Mouse (Mus musculus) hindbrain, embryonic 12.5 days (tissue): Measurements from ENCODE around the gene Man1c1. TPM values are rescaled to one million over a fixed set of nuclear protein-coding genes. Genes with fewer than 3 reads are reported as not detected.
A peak's percentile ranks its signal among the peaks of the same experiment; 100 is the strongest.

Experiments
- ATAC-seq: fragments of 200-750 bp; cut with Nextera tagmentation; 2 replicates; pipeline ENCODE4 v1.8.0; 2017; ENCODE audit warnings: moderate TSS enrichment; ENCODE audit not compliant: low FRiP score
- H3K27ac ChIP-seq: fragments of 300-500 bp; sonication (generic); 2 replicates; pipeline ENCODE4 v1.5.1; 2016; ENCODE audit warnings: mild to moderate bottlenecking
- H3K27me3 ChIP-seq: fragments of 300-500 bp; sonication (generic); 2 replicates; pipeline ENCODE4 v1.6.1; 2016; ENCODE audit warnings: mild to moderate bottlenecking
- H3K36me3 ChIP-seq: fragments of 300-500 bp; sonication (generic); 2 replicates; pipeline ENCODE4 v1.6.1; 2016; ENCODE audit warnings: mild to moderate bottlenecking
- H3K4me1 ChIP-seq: fragments of 300-500 bp; sonication (generic); 2 replicates; pipeline ENCODE4 v1.6.1; 2016
- H3K4me2 ChIP-seq: fragments of 300-500 bp; sonication (generic); replicated peaks from 2 replicates; pipeline ENCODE4 v1.6.1; 2016; ENCODE audit warnings: mild to moderate bottlenecking
- H3K4me3 ChIP-seq: fragments of 300-500 bp; sonication (generic); 2 replicates; pipeline ENCODE4 v1.5.1; 2016; ENCODE audit warnings: mild to moderate bottlenecking
- H3K9ac ChIP-seq: fragments of 300-500 bp; sonication (generic); 2 replicates; pipeline ENCODE4 v1.6.1; 2016; ENCODE audit warnings: mild to moderate bottlenecking, moderate library complexity
- H3K9me3 ChIP-seq: fragments of 300-500 bp; sonication (generic); replicated peaks from 2 replicates; pipeline ENCODE4 v1.6.1; 2016; ENCODE audit warnings: mild to moderate bottlenecking
- WGBS: fragments of 180-500 bp; shearing (Covaris S2); methylation state at CpG from one replicate; pipeline ENCODE4 v1.1.7; 2016; 5-methylcytosine and 5-hydroxymethylcytosine counted together
- polyA plus RNA-seq: library from polyadenylated mRNA; unstranded; fragments of >200 nt; fragmentation: Nextera tagmentation; extraction: Ambion mirVana; gene quantifications from 2 replicates; pipeline ENCODE4 v1.2.1, GENCODE M21; 2016

Gene Man1c1
- polyA plus RNA-seq, 1 experiment from 2014 or later = 6.4 TPM

- Histone ChIP-seq H3K27me3 (peaks cover 7% of the 10 kb centered on the region), H3K4me1 (peaks cover 41% of the 10 kb centered on the region), H3K36me3 (no peaks in the 10 kb centered on the region), H3K27ac (no peak overlapping the region), H3K4me3 (no peak overlapping the region), H3K9ac (no peak overlapping the region), H3K4me2 (no peak overlapping the region), H3K9me3 (no peaks in the 10 kb centered on the region; the same call in 1 of the 2 replicates)
- WGBS = 73% methylated on average over 5 of the region's 5 CpGs
- ATAC-seq = no peak
Measured at GRCm38 (mm10) chr4:134578407-134578806, 125.7 kb downstream of the Man1c1 start.

DNA sequence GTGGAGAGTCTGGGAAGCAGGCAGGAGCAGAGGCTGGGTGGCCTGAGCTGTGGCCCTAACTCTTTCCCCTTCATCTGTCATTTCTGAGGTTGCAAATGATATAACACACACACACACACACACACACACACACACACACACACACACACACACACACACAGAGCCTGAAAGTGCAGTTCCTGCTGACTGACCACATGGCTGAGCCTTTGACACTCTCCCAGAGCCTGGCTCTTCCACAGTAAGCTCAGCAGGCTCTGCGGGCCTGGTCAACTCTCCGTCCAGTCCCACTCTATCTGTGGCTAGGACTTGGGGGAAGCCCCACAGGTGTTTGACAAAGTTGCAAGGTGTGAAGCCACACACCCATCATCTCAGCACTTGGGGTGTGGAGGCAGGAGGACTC lies 126.8 kb downstream of the Man1c1 start:
- no peak for ATAC-seq
- Histone ChIP-seq H3K4me3 (no peak overlapping the region), H3K27ac (no peak overlapping the region), H3K27me3 (peaks cover 7% of the 10 kb centered on the region), H3K4me2 (no peak overlapping the region), H3K9me3 (no peaks in the 10 kb centered on the region; the same call in 1 of the 2 replicates), H3K36me3 (no peaks in the 10 kb centered on the region), H3K4me1 (peaks cover 44% of the 10 kb centered on the region), H3K9ac (no peak overlapping the region)
- 75% methylated on average over 2 of the region's 2 CpGs for WGBS

- H3K4me1 ChIP-seq = peaks cover 36% of the 10 kb centered on the region
- no peaks in the 10 kb centered on the region for H3K36me3 ChIP-seq
- H3K27me3 ChIP-seq = peaks cover 4% of the 10 kb centered on the region
- WGBS = 37% methylated on average over 11 of the region's 11 CpGs
- no peak overlapping the region for H3K4me2 ChIP-seq
- H3K9me3 ChIP-seq = no peaks in the 10 kb centered on the region; the same call in 1 of the 2 replicates
- H3K9ac ChIP-seq = no peak overlapping the region
- no peak overlapping the region for H3K4me3 ChIP-seq
- H3K27ac ChIP-seq = no peak overlapping the region
- ATAC-seq = no peak
Measured at GRCm38 (mm10) chr4:134575486-134575885, 128.6 kb downstream of the Man1c1 start.

DNA sequence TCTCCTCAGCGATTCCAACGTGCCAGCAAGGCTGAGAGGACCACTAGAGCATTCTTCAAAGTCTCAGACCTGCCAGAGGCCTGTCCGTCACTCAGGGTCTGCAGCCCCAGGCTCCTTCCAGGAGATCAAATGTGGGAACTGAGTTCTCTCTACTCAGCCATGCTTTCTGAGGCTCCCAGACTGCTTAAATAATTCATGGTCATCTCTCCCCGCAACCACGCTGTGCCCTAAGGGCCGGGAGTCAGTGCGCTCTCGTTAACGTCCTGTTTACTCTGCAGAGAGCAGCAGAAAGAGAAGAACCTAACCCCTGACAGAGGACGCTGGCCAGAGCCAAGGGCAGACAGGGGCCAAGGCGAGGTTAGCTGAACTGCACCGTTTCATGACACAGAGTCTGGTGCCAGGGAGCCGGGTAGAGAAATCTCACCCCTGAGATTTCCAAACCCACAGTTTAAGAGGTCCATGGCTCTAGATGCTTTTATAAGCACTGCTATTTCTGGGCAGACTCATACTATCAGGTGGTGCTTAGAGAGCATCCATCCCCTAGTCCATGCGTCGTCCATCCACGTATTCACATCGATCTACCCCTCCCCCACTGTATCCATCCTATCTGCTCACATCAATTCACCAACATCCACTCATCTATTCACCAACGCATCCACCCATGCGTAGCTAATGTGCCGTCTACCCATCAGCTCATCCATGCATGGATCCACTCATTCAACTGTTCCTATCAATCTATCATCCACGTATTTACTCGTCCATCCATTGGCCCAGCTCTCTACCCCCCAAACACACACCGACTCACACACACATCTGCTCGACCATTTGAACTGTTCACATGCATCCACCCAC lies 131.4 kb downstream of the Man1c1 start:
- H3K27ac ChIP-seq = no peak overlapping the region
- H3K9me3 ChIP-seq = no peaks in the 10 kb centered on the region; the same call in 1 of the 2 replicates
- no peak overlapping the region for H3K9ac ChIP-seq
- peaks cover 14% of the 10 kb centered on the region for H3K4me1 ChIP-seq
- no peak overlapping the region for H3K4me2 ChIP-seq
- ATAC-seq = no peak
- WGBS = 77% methylated on average over 24 of the region's 24 CpGs
- no peak overlapping the region for H3K4me3 ChIP-seq
- H3K27me3 ChIP-seq = no peaks in the 10 kb centered on the region
- H3K36me3 ChIP-seq = 0 out of 2 replicates have a peak, but pooled peaks cover 2% of the 10 kb centered on the region

DNA sequence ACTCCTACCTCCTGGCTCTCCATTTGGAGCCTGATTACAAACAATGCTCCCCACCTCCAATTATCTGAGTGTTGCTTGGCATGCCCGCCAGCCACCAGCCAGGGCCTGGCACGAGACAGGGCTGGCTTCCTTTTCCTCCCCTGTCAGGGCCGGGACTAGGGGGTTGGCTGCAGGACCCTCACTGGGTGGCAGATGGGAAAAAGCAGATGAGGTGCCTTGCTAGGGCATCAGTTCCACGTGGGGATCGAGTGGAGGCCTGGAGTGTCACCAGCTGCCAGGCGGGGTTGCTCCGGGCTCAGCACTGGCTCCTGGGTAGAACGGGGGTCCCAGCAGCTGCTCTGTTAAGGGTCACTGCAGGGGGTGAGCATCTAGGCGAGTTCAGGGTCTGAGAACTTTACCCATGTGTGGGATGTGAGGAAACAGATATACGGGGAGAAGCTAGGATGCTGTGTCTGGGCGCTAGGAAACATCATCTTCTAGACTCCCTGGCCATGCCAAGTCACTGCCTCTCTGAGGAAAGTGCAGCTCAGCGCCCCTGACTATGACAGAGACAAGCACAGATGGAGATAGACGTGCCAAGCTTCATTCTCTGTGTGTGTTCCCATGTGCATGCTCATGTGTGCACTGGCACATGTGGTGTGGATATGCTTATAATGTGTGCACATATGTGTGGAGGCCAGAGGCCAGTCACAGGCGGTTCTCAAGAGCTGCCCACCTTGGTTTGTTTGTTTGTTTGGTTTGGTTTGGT lies 133.2 kb downstream of the Man1c1 start:
- H3K27me3 ChIP-seq = peaks cover 3% of the 10 kb centered on the region; the same call in 1 of the 2 replicates
- 56% methylated on average over 14 of the region's 14 CpGs for WGBS
- no peak overlapping the region for H3K4me2 ChIP-seq
- peaks cover 19% of the 10 kb centered on the region for H3K4me1 ChIP-seq
- peak overlapping the region; percentile 35 for H3K27ac ChIP-seq
- no peaks in the 10 kb centered on the region; the same call in 1 of the 2 replicates for H3K9me3 ChIP-seq
- peaks cover 4% of the 10 kb centered on the region for H3K36me3 ChIP-seq
- ATAC-seq = no peak
- no peak overlapping the region for H3K4me3 ChIP-seq
- H3K9ac ChIP-seq = peak overlapping the region; percentile 19; the same call in 1 of the 2 replicates

GRCm38 (mm10) chr4:134569831-134570230 lies 134.3 kb downstream of the Man1c1 start:
- Histone ChIP-seq H3K27ac (no peak overlapping the region), H3K36me3 (peaks cover 8% of the 10 kb centered on the region), H3K4me2 (no peak overlapping the region), H3K9me3 (peaks cover 7% of the 10 kb centered on the region; the same call in 1 of the 2 replicates), H3K4me3 (no peak overlapping the region), H3K9ac (no peak overlapping the region), H3K27me3 (peaks cover 3% of the 10 kb centered on the region; the same call in 1 of the 2 replicates), H3K4me1 (peaks cover 11% of the 10 kb centered on the region)
- ATAC-seq = no peak
- WGBS = 74% methylated on average over 8 of the region's 8 CpGs

GRCm38 (mm10) chr4:134569205-134569604 lies 134.9 kb downstream of the Man1c1 start:
- Histone ChIP-seq H3K27me3 (peaks cover 3% of the 10 kb centered on the region; the same call in 1 of the 2 replicates), H3K4me3 (no peak overlapping the region), H3K36me3 (peaks cover 8% of the 10 kb centered on the region), H3K9me3 (peaks cover 7% of the 10 kb centered on the region; the same call in 1 of the 2 replicates), H3K9ac (no peak overlapping the region), H3K4me1 (peaks cover 11% of the 10 kb centered on the region), H3K27ac (no peak overlapping the region), H3K4me2 (no peak overlapping the region)
- ATAC-seq = no peak
- 77% methylated on average over 6 of the region's 6 CpGs for WGBS

DNA sequence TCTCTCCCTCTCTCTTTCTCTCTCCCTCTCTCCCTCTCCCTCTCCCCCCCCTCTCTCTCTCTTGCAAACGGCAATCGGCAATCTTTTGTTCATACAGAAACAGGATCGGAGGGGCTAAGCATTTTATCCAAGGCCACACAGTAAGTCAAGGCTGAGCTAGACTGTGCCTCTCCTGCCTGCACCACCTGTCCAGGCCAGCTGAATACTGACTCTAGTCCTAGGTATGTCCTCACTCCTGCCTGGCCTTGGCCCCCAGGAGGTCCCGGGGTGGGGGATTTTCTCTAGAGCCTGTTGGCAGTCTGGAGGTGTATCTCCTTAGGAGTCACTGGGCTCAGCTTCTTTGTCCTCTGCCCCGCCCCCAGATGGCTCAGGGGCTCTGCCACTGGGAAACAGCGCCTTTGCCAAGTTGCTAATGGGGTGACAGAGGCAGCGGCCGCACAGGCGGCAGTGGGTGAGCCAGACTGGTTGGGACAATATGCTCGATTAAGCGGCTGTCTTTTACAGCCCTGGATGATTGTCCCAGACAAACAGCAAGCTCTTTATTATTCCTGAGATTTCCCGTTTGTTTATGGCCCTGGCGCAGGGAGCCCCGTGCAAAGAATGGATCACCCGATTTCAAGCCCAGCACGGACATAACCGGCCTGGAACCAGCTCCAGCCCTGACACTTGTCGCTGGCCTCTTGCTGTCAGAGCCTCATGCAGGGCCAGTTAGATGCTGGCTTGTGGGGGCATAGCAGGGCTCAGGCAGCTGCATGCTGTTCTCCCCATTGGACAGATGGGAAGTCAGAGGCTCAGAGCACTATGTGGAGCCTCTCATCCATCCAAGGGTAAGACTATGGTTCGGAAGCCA lies 136.5 kb downstream of the Man1c1 start:
- Histone ChIP-seq H3K9me3 (0 out of 2 replicates have a peak, but pooled peaks cover 7% of the 10 kb centered on the region), H3K4me1 (peaks cover 9% of the 10 kb centered on the region), H3K27me3 (peaks cover 3% of the 10 kb centered on the region; the same call in 1 of the 2 replicates), H3K4me3 (no peak overlapping the region), H3K36me3 (peaks cover 8% of the 10 kb centered on the region), H3K27ac (peak overlapping the region; percentile 57), H3K9ac (no peak overlapping the region), H3K4me2 (no peak overlapping the region)
- 22% methylated on average over 19 of the region's 19 CpGs for WGBS
- peak; percentile 76 for ATAC-seq

- 83% methylated on average over 6 of the region's 6 CpGs for WGBS
- H3K4me1 ChIP-seq = peaks cover 5% of the 10 kb centered on the region
- H3K9me3 ChIP-seq = 0 out of 2 replicates have a peak, but pooled peaks cover 7% of the 10 kb centered on the region
- H3K27ac ChIP-seq = no peak overlapping the region
- no peak overlapping the region for H3K4me2 ChIP-seq
- no peak overlapping the region for H3K4me3 ChIP-seq
- H3K9ac ChIP-seq = no peak overlapping the region
- H3K36me3 ChIP-seq = peaks cover 7% of the 10 kb centered on the region
- peaks cover 3% of the 10 kb centered on the region; the same call in 1 of the 2 replicates for H3K27me3 ChIP-seq
- no peak for ATAC-seq
Measured at GRCm38 (mm10) chr4:134564093-134564492, 140.0 kb downstream of the Man1c1 start.

- Histone ChIP-seq H3K4me1 (peaks cover 7% of the 10 kb centered on the region), H3K27ac (no peak overlapping the region), H3K9me3 (0 out of 2 replicates have a peak, but pooled peaks cover 7% of the 10 kb centered on the region), H3K4me3 (no peak overlapping the region), H3K4me2 (no peak overlapping the region), H3K27me3 (peaks cover 3% of the 10 kb centered on the region; the same call in 1 of the 2 replicates), H3K36me3 (peaks cover 6% of the 10 kb centered on the region), H3K9ac (no peak overlapping the region)
- whole genome bisulfite sequencing = 88% methylated on average over 16 of the region's 16 CpGs
- no peak for ATAC-seq
Measured at GRCm38 (mm10) chr4:134563624-134564023, 140.5 kb downstream of the Man1c1 start.

GRCm38 (mm10) chr4:134562014-134562413 lies 142.1 kb downstream of the Man1c1 start:
- H3K36me3 ChIP-seq = peaks cover 6% of the 10 kb centered on the region
- peaks cover 8% of the 10 kb centered on the region for H3K4me1 ChIP-seq
- H3K9ac ChIP-seq = no peak overlapping the region
- H3K4me2 ChIP-seq = no peak overlapping the region
- WGBS = 88% methylated on average over 2 of the region's 2 CpGs
- no peak overlapping the region for H3K27ac ChIP-seq
- H3K4me3 ChIP-seq = no peak overlapping the region
- no peak for ATAC-seq
- H3K9me3 ChIP-seq = 0 out of 2 replicates have a peak, but pooled peaks cover 7% of the 10 kb centered on the region
- peaks cover 3% of the 10 kb centered on the region; the same call in 1 of the 2 replicates for H3K27me3 ChIP-seq
